Mouse (Mus musculus) MEL (cell line): Measurements from ENCODE around the gene Gfra1.

ENCODE experiments used
- E2F4 ChIP-seq: IDR thresholded peaks from 2 replicates; pipeline ENCODE4 v1.6.1; 2011; ENCODE audit warnings: low read depth, low read length, improper control_type of control experiment, borderline replicate concordance
- KAT2A ChIP-seq: conservative IDR thresholded peaks from 2 replicates; pipeline ENCODE4 v1.6.1; 2012; ENCODE audit warnings: low read depth, low read length, improper control_type of control experiment, inconsistent platforms
- POLR2A ChIP-seq, 2 experiments: IDR thresholded peaks; 2 replicates each; pipeline ENCODE4 v1.6.1; 2011 to 2012; ENCODE audit warnings: low read length in 2 of 2, mild to moderate bottlenecking in 2 of 2, control low read depth in 1 of 2, improper control_type of control experiment in 1 of 2, low read depth in 1 of 2, moderate library complexity in 1 of 2; ENCODE audit not compliant: control insufficient read depth in 1 of 2, insufficient read depth in 1 of 2, poor library complexity in 1 of 2

- TF ChIP-seq E2F4 (no peak), POLR2A (IDR thresholded peaks at IDR 0.05; ENCODE audit: control insufficient read depth in 1 of 2, insufficient read depth in 1 of 2, low read depth in 1 of 2, low read length in 2 of 2, poor library complexity in 1 of 2) (no peak), KAT2A (no peak)
Measured at GRCm38 (mm10) chr19:58345137-58345536, 110.6 kb downstream of the Gfra1 start.
